Mouse (Mus musculus) E14TG2a.4 (cell line): ENCODE results near the gene Lrwd1.
"Not testable (repeated sequence)": the region's sequence is repeated elsewhere in the genome, so short reads cannot be mapped to it uniquely, and the experiment has no call there.

Source experiments
- H3K27me3 ChIP-seq: 2 replicates; pipeline ENCODE4 v1.6.1; 2014; ENCODE audit warnings: low read length, control low read depth; ENCODE audit not compliant: insufficient read depth
- H3K36me3 ChIP-seq: 2 replicates; pipeline ENCODE4 v1.6.1; 2014; ENCODE audit warnings: low read length, control low read depth; ENCODE audit not compliant: insufficient read depth
- H3K4me1 ChIP-seq: replicated peaks from 2 replicates; pipeline ENCODE4 v1.6.1; 2014; ENCODE audit warnings: low read depth, low read length, control low read depth
- H3K4me3 ChIP-seq: replicated peaks from 2 replicates; pipeline ENCODE4 v1.5.1; 2014; ENCODE audit warnings: mild to moderate bottlenecking, low read length
- H3K9me3 ChIP-seq: 2 replicates; pipeline ENCODE4 v1.6.1; 2014; ENCODE audit warnings: low read length, control low read depth
- CTCF ChIP-seq: conservative IDR thresholded peaks from 2 replicates; pipeline ENCODE4 v1.5.1; 2014; ENCODE audit warnings: low read length
- NANOG ChIP-seq: IDR thresholded peaks from 2 replicates; pipeline ENCODE4 v1.6.1; 2014; ENCODE audit warnings: borderline replicate concordance, low read length, mixed read lengths
- POU5F1 ChIP-seq: IDR thresholded peaks from 2 replicates; pipeline ENCODE4 v1.6.1; 2014; ENCODE audit warnings: low read length, borderline replicate concordance

Gene Lrwd1

GRCm38 (mm10) chr5:136155399-136155798, 19.5 kb upstream of the Lrwd1 start:
- H3K27me3 ChIP-seq, result no peaks in the 10 kb centered on the region
- peaks cover 48% of the 10 kb centered on the region for H3K9me3 ChIP-seq
- no peak overlapping the region for H3K4me3 ChIP-seq
- H3K36me3 ChIP-seq, result no peaks in the 10 kb centered on the region
- TF ChIP-seq CTCF (no peak), NANOG (no peak), POU5F1 (no peak)
- H3K4me1 ChIP-seq, result no peaks in the 10 kb centered on the region

- no peaks in the 10 kb centered on the region for H3K36me3 ChIP-seq
- H3K27me3 ChIP-seq, result no peaks in the 10 kb centered on the region
- peaks cover 43% of the 10 kb centered on the region for H3K9me3 ChIP-seq
- no peak overlapping the region for H3K4me3 ChIP-seq
- TF ChIP-seq POU5F1 (no peak), NANOG (no peak), CTCF (no peak)
- H3K4me1 ChIP-seq, result no peaks in the 10 kb centered on the region
These were observed 16.5 kb upstream of the Lrwd1 start for GRCm38 (mm10) chr5:136152365-136152764.

GRCm38 (mm10) chr5:136149134-136149576, 13.3 kb upstream of the Lrwd1 start:
- H3K9me3 ChIP-seq, result peaks cover 28% of the 10 kb centered on the region
- not testable (repeated sequence) for H3K4me1 ChIP-seq, H3K36me3 ChIP-seq, H3K4me3 ChIP-seq, H3K27me3 ChIP-seq

GRCm38 (mm10) chr5:136147704-136148103, 11.8 kb upstream of the Lrwd1 start:
- Histone ChIP-seq H3K27me3 (no peaks in the 10 kb centered on the region), H3K4me1 (0 out of 2 replicates have a peak, but pooled peaks cover 4% of the 10 kb centered on the region), H3K36me3 (no peaks in the 10 kb centered on the region), H3K4me3 (no peak overlapping the region), H3K9me3 (peaks cover 21% of the 10 kb centered on the region)
- TF ChIP-seq NANOG (no peak), CTCF (no peak), POU5F1 (no peak)

- peaks cover 3% of the 10 kb centered on the region; the same call in 1 of the 2 replicates for H3K36me3 ChIP-seq
- 0 out of 2 replicates have a peak, but pooled peaks cover 4% of the 10 kb centered on the region for H3K4me1 ChIP-seq
- H3K4me3 ChIP-seq, result no peak overlapping the region
- no peak for TF ChIP-seq NANOG
- TF ChIP-seq CTCF, result no peak
- TF ChIP-seq POU5F1, result no peak
- H3K27me3 ChIP-seq, result no peaks in the 10 kb centered on the region
- H3K9me3 ChIP-seq, result peaks cover 21% of the 10 kb centered on the region
These were observed 11.1 kb upstream of the Lrwd1 start for GRCm38 (mm10) chr5:136146936-136147335.

- Histone ChIP-seq H3K9me3 (peaks cover 9% of the 10 kb centered on the region; the same call in 1 of the 2 replicates), H3K27me3 (no peaks in the 10 kb centered on the region), H3K4me3 (no peak overlapping the region), H3K4me1 (peaks cover 12% of the 10 kb centered on the region), H3K36me3 (peaks cover 24% of the 10 kb centered on the region)
- TF ChIP-seq CTCF (no peak), POU5F1 (no peak), NANOG (no peak)
These were observed 8.9 kb upstream of the Lrwd1 start for GRCm38 (mm10) chr5:136144606-136145430.

- H3K27me3 ChIP-seq, result no peaks in the 10 kb centered on the region
- TF ChIP-seq POU5F1 (no peak), CTCF (peak; percentile 78)
- no peak overlapping the region for H3K4me3 ChIP-seq
- peaks cover 9% of the 10 kb centered on the region; the same call in 1 of the 2 replicates for H3K9me3 ChIP-seq
- H3K36me3 ChIP-seq, result peaks cover 40% of the 10 kb centered on the region
- peaks cover 28% of the 10 kb centered on the region for H3K4me1 ChIP-seq
These were observed 7.4 kb upstream of the Lrwd1 start for GRCm38 (mm10) chr5:136143161-136143755.

GRCm38 (mm10) chr5:136142746-136143145, 6.9 kb upstream of the Lrwd1 start:
- Histone ChIP-seq H3K4me1 (peaks cover 31% of the 10 kb centered on the region), H3K4me3 (no peak overlapping the region), H3K27me3 (no peaks in the 10 kb centered on the region), H3K36me3 (peaks cover 42% of the 10 kb centered on the region), H3K9me3 (peaks cover 9% of the 10 kb centered on the region; the same call in 1 of the 2 replicates)
- TF ChIP-seq POU5F1 (no peak), CTCF (peak; percentile 20; the same call in 1 of the 2 replicates), NANOG (no peak)
